Mouse (Mus musculus) cerebellum, postnatal 4 days (tissue): Measurements from ENCODE around the gene Tmed2.
"Not testable (repeated sequence)": the region's sequence is repeated elsewhere in the genome, so short reads cannot be mapped to it uniquely, and the experiment has no call there.

Experiments
- DNase-seq, 2 experiments: peaks; one replicate each; pipeline ENCODE4 v3.0.0; 2022; ENCODE audit warnings: low spot score in 2 of 2, mixed read lengths in 1 of 2

The Tmed2 gene

DNA sequence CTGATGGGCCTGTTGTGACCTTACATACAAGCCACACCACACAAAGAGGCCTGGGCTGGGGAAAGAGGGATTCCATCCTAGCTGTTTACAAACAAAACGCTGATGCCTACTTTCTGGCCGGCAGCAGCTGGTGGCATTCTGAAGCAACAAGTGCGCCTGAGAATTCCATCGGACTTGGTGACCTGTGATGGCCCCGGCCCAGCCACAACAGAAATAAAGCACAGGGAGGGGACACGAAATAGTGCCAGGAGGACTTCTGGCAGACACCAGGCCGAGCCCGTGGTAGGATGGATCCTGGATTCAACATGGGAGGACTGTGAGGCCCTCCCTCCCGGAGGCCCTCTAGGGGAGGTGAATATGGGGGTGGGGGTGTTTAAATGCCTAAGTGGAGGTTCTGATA lies 11.7 kb upstream of the Tmed2 start:
- no peak for DNase-seq

DNA sequence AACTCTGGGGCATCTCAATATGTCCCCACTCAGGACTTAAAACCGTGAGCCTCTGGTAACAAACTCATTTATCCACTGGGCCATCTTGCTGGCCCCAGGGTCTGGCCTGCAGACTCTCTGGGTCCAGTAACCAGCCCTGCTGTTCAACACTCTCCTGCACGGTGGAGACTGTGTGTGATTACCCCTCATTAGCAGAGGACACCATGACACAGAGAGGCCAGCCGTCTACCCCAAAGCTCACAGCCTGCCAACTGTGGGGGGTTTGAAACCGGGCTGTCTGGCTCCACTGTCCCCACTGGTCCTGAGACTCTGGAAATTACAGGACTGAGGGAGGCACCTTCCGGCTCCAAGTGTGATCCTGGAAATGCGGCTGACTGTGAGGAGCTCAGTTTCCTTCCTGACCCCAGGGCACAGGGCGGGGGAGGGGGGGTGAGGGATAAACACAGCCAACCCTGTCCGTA lies 11.3 kb upstream of the Tmed2 start:
- DNase-seq, result no peak

GRCm38 (mm10) chr5:124529697-124530096 lies 10.8 kb upstream of the Tmed2 start:
- no peak for DNase-seq

- peak; percentile 74 to 83 for DNase-seq
These were observed 9.6 kb upstream of the Tmed2 start, which contains the start of gene Rilpl1 for GRCm38 (mm10) chr5:124530655-124531582. Rilpl1 (minus strand) TSS chr5:124531391.

GRCm38 (mm10) chr5:124531583-124531930 lies 8.9 kb upstream of the Tmed2 start:
- no peak for DNase-seq

GRCm38 (mm10) chr5:124532451-124532850 lies 8.0 kb upstream of the Tmed2 start:
- DNase-seq, result no peak

DNA sequence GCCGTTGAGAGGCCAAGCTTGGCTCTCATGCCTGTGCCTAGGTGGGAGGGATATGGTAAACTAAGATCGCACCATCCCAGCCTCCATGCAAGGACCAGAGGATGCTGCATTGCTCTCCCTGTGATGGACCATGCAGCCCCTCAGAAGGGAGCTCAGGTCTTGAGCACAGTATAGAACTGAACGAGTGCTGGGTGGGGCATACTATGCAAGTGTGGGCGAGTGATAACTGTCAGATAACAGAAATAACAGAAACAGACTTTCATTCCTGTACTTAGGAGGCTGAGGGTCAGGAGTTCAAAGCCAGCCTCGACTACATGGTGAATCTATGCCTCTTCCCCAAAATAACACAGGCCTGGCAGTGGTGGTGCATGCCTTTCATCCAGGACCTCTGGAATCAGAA lies 5.5 kb upstream of the Tmed2 start:
- no peak for DNase-seq

DNA sequence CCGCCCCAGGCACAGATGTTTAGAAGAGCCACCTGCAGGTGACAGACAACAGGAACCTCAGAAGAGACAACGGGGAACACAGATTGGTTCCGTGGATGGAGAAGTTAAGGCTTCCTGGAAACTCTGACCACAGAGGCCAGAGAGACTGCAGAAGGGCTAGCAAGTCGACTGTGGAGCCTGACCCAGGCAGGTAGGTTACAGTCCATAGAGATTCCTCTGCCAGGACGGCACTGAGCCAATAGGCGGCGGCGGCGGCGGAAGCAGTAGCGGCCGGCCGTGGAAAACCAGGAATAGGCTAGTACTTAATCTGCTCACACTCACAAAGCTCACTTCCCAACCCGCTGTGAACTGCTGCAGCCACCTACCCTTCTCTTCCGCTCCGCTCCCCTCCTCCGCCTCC lies 3.7 kb upstream of the Tmed2 start:
- DNase-seq, result no peak

DNA sequence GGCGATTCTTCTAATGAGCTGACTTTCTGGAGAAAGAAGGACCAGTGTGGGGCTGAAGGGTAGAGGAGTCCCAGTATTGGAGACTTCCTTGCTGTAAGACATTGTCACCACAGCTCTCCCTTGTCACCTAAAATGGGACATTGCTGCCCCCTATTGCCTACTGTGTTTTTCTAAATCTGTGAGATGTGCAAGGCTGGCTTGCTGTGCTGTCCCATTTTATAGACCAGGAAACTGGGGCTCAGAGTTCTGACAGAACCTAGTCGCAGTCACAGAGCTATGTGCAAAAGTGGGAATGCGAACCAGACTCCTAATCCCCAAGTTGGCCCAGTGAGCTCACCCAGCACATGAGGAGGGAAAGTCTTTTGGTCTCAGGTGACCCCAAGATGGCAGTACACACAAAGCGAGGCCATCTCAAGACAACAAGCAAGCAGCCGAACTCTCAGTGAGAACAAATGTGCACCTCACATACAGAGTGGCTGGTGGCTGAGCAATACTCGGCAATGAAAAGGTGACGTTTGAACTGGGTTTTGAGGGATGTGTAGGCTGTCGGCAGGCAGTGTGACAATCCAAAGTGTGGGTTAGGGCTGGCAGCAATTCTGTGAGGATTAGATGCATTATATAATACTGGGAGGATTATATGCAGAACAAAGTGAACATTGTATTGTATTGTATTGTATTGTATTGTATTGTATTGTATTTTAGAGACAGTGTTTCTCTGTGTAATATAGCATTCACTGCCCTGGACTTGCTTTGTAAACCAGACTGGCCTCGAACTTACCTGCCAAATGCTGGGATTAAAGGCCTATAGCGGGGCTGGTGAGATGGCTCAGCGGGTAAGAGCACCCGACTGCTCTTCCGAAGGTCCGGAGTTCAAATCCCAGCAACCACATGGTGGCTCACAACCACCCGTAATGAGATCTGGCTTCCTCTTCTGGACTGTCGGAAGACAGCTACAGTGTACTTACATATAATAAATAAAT lies 1.4 kb upstream of the Tmed2 start:
- DNase-seq, result peak in 1 of 2 experiments; percentile 31

GRCm38 (mm10) chr5:124539905-124540304 lies 590 bp upstream of the Tmed2 start:
- DNase-seq, result no peak

GRCm38 (mm10) chr5:124540905-124541601 lies 558 bp downstream of the Tmed2 start:
- peak in 1 of 2 experiments; percentile 59 for DNase-seq

GRCm38 (mm10) chr5:124541602-124541973 lies 1.1 kb downstream of the Tmed2 start:
- DNase-seq, result no peak

DNA sequence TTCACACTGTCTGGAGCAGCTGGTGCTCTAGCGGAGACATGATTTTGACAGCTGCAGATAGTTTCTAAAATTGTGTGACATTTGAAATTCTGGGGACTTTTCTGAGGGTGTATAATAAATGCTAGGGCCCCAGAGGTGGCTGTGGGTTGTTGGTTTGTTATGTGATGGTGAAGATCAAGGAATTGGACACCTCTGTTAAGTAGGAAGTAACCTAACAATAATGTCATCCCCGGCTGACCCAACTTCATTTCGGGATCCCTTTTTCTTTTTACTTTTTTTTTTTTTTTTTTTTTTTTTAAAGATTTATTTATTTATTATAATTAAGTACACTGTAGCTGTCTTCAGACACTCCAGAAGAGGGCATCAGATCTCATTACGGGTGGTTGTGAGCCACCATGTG lies 10.2 kb downstream of the Tmed2 start:
- DNase-seq, result not testable (repeated sequence)

DNA sequence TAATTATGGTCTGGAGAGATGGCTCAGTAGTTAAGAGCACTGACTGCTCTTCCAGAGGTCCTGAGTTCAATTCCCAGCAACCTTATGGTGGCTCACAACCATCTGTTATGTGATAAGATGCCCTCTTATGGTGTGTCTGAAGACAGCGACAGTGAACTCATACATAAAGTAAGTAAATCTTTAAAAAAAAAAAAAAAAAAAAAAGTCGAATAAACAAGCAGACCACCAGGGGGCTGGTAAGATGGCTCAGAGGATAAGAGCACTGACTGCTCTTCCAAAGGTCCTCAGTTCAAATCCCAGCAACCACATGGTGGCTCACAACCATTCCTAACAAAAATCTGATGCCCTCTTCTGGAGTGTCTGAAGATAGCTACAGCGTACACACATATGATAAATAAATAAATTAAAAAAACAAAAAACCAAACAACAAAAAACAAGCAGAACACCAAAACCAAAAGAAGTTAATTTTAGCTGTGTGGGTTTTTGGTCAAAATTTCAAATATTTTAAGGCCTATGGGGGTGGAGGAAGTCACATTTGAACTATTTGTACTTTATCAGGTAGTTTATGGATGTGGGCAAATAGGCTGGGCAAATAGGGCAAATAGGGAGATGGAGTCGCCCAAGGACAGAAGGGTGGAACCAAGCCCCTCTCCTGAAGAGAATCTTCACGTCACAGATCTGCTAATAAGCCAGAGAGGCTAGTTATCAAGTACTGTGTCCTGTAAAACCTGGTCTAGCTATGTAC lies 11.0 kb downstream of the Tmed2 start:
- DNase-seq, result not testable (repeated sequence)

GRCm38 (mm10) chr5:124552094-124552472 lies 11.6 kb downstream of the Tmed2 start:
- DNase-seq, result no peak

DNA sequence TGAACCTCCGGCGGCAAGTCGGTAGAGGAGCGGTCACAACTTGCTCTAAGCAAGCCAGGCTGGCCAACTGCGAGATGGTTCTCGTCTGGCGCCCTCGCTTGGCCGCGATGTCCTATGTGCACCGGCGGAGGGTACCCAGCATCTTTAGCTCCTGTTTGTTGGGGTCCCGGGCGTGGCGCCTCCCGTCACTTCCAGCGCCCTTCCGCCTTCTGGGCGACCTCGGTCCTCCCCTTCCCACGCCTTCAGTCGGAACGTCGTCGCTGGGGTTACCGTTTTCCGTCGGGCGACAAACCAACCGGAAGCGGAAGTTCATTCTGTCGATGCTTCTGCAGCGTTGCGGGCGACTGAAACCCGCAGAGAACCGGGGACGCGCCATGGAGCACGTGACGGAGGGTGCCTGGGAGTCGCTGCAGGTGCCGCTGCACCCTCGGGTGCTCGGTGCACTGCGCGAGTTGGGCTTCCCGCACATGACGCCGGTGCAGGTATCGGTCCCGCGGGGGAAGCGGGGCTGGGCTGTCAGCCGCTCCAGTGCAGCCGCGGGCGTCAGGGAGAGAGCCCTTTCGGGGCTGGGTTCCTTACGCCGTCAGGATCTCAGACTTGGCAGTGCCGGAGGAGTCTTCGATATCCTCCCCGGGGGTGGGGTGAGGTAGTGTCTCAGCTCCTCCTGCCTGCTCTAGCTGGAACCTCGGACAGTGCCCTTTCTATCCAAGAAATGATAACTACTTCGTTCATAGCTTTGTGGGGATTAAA lies 12.2 kb downstream of the Tmed2 start, which contains the start of gene Ddx55:
Gene Ddx55 (plus strand): TSS at position 307 of the 750 bp plus-strand sequence.
- peak; percentile 83 to 92 for DNase-seq

DNA sequence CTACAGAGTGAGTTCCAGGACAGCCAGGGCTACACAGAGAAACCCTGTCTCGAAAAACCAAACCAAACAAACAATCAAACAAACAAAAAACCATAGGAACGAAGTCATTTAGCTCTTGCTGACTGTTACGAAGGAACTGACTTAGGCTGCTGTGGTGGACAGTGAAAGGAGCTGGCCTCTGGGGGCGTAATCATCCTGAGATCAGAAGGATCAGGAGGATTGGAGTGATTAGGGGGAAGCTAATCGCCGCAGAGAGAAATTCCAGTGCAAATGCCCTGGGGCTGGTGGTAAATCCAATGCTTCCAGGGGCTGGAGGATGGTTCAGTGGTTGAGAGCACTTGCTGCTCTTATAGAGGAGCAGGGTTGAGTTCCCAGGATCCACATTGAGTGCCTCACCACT lies 13.1 kb downstream of the Tmed2 start:
- DNase-seq, result no peak

DNA sequence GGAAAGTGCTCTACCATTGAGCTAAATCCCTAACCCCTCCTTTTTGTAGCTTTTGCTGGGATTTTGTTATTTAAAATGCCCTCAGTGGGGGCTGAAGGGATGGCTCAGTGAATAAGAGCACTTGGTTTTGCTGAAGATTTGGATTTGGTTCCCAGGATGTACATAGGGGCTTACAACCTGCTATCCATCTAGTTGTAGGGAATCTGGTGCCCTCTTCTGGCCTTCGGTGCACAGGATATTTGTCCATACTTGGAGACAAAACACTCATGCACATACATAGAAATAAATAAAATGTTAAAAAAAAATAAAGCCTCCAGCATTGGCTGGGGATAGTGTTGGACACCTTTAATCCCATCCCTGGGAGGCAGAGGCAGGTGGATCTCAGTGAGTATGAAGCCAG lies 14.7 kb downstream of the Tmed2 start:
- no peak for DNase-seq

DNA sequence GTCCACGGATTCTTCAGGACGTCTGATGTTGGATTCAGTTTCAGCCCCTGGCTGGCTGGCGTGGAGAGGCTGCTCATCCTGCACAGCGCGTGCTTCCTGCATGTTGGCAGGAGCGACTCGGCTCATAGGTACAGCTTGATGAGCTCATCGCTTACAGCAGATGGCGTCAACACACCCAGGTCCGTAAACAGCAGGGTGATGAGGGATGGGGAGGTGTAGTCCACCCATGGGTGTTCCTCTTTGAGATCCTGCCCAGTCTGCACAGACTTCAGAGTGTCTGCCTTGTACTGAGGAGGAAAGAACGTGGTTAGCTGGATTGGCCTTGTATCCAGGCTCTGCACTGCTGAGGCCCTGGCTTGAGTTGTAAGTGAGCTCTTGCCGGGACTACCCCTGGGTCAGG lies 30.6 kb downstream of the Tmed2 start:
- no peak for DNase-seq

- no peak for DNase-seq
These were observed 35.0 kb downstream of the Tmed2 start for GRCm38 (mm10) chr5:124575467-124575866.
